Mouse (Mus musculus): ENCODE measurements around the gene Agbl4. TPM values are rescaled to one million over a fixed set of nuclear protein-coding genes. Genes with fewer than 3 reads are reported as not detected.
A peak's percentile ranks its signal among the peaks of the same experiment; 100 is the strongest.

The Agbl4 gene
- polyA plus RNA-seq, 1 experiment from 2014 or later: 2.7 TPM

DNA sequence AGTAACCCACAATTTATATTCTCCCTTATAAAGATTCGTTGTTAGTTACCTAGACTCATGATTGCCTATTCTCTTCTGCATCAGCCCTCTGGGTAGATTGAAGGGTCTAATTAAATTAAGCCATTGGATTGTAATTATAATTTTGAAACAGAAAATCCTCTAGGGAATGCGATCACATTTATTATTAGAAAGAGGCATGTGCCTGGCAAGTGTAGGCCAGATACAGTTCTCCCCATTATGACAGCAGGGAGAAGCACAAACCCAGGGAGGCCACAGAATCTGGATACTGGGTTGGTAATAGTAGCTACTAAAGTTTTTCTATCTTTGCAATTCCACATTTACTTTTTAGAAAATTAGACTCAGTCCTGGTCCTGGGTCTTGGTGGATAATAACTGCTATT, 887.2 kb downstream of the Agbl4 start:
- H3K36me3 ChIP-seq (ENCODE audit: control insufficient read depth, insufficient read depth): no peaks in the 10 kb centered on the region
- no peak overlapping the region for H3K4me2 ChIP-seq (ENCODE audit: low read length)
- H3K27me3 ChIP-seq (replicated peaks; ENCODE audit: control insufficient read depth, insufficient read depth, low read length): no peaks in the 10 kb centered on the region
- no peak overlapping the region for H3K4me3 ChIP-seq (replicated peaks; ENCODE audit: low read length)
- H3K9ac ChIP-seq (replicated peaks; ENCODE audit: low read depth, low read length): no peak overlapping the region
- no peaks in the 10 kb centered on the region for H3K4me1 ChIP-seq (replicated peaks; ENCODE audit: control insufficient read depth, insufficient read depth, low read length)
- H3K27ac ChIP-seq (ENCODE audit: low read length): no peak overlapping the region
- no peak for ATAC-seq
- no peaks in the 10 kb centered on the region for H3K9me3 ChIP-seq (ENCODE audit: control insufficient read depth, low read length)
- 62% methylated on average over 2 of the region's 2 CpGs for WGBS

DNA sequence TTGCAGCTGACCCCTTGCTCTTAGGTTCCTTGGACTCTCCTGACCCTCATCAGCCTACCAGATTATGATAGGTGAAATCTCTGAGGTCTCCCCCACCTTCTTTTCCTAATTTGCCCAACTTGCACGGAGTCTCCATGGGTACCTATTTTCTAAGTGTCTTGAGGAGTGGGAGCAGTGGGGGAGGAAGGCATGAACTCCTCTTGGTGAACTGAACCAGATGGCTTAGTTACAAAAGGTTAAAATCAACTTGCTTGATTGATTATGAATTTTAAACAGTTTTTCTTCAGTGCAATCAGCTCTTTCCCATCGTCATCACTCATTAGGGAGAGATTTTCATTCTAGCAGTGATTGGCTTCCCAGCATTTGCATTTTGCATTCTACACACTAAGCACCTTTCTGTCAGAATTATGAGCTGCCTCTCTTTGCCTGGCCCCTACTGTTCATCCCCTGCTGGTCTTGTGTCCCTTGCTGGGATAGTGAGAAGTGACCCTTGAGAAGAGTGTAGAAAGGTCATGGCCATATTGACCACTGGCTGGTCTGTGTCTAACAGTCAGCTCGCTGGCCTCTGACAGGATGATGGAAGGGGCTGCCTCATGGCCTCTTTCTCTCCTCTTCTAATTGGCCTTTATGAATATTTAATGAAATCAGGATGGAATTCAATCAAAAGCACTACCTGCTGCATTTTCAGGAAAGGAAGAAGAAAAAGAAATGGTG, 897.2 kb downstream of the Agbl4 start:
- no peak overlapping the region for H3K27ac ChIP-seq (ENCODE audit: low read length)
- ATAC-seq: no peak
- no peaks in the 10 kb centered on the region for H3K4me1 ChIP-seq (replicated peaks; ENCODE audit: control insufficient read depth, insufficient read depth, low read length)
- no peaks in the 10 kb centered on the region for H3K36me3 ChIP-seq (ENCODE audit: control insufficient read depth, insufficient read depth)
- no peaks in the 10 kb centered on the region for H3K27me3 ChIP-seq (replicated peaks; ENCODE audit: control insufficient read depth, insufficient read depth, low read length)
- WGBS: 55% methylated on average over 3 of the region's 3 CpGs
- no peak overlapping the region for H3K4me3 ChIP-seq (replicated peaks; ENCODE audit: low read length)
- no peak overlapping the region for H3K4me2 ChIP-seq (ENCODE audit: low read length)
- no peaks in the 10 kb centered on the region for H3K9me3 ChIP-seq (ENCODE audit: control insufficient read depth, low read length)
- no peak overlapping the region for H3K9ac ChIP-seq (replicated peaks; ENCODE audit: low read depth, low read length)

DNA sequence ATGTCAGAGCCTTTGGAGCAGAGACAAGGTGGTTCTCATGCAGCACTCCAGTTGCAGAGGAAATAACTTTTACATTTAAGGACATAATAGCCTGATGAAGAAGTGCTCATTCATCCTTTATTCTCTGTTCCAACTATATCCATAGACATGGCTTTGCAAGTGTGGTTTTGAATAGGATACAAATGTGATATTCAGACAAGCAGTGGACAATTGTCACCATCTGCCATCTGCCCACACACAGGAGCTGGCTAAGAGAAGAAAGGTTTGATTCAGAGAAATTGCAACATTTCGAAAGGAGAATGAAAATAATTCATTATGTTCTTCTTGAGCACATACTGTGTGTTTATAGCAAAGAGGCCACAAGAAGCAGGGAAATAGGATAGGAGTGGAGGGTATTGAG, 909.1 kb downstream of the Agbl4 start:
- Histone ChIP-seq H3K4me3 (replicated peaks; ENCODE audit: low read length) (no peak overlapping the region), H3K4me2 (ENCODE audit: low read length) (no peak overlapping the region), H3K27me3 (replicated peaks; ENCODE audit: control insufficient read depth, insufficient read depth, low read length) (no peaks in the 10 kb centered on the region), H3K27ac (ENCODE audit: low read length) (no peak overlapping the region), H3K4me1 (replicated peaks; ENCODE audit: control insufficient read depth, insufficient read depth, low read length) (peaks cover 3% of the 10 kb centered on the region; the same call in 1 of the 2 replicates), H3K9ac (replicated peaks; ENCODE audit: low read depth, low read length) (no peak overlapping the region), H3K9me3 (ENCODE audit: control insufficient read depth, low read length) (peaks cover 6% of the 10 kb centered on the region; the same call in 1 of the 2 replicates), H3K36me3 (ENCODE audit: control insufficient read depth, insufficient read depth) (no peaks in the 10 kb centered on the region)
- ATAC-seq: no peak
- WGBS: 72% methylated on average over 1 of the region's 1 CpGs

DNA sequence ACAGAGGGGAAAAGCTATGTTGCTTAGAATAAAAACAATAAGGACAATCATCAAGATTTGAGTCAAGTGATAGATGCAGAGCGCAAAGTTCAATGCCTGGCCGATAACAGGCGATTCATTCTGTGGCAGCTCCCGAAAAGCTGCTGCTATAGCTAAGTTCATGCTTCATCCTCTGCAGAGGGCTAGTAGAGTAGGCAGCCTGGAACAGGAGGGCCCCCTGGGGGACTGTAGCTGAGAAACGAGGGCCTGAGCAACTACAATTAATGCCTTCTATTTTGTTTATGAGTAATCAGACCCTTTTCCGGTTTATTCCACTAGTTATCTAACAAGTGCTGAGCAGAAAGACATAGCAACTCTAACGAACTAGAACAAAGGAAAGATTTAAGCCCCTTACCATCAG, 909.7 kb downstream of the Agbl4 start:
- H3K4me3 ChIP-seq (replicated peaks; ENCODE audit: low read length): no peak overlapping the region
- H3K27ac ChIP-seq (ENCODE audit: low read length): no peak overlapping the region
- H3K9me3 ChIP-seq (ENCODE audit: control insufficient read depth, low read length): peaks cover 6% of the 10 kb centered on the region; the same call in 1 of the 2 replicates
- H3K36me3 ChIP-seq (ENCODE audit: control insufficient read depth, insufficient read depth): no peaks in the 10 kb centered on the region
- no peak for ATAC-seq
- no peak overlapping the region for H3K4me2 ChIP-seq (ENCODE audit: low read length)
- no peaks in the 10 kb centered on the region for H3K27me3 ChIP-seq (replicated peaks; ENCODE audit: control insufficient read depth, insufficient read depth, low read length)
- WGBS: 38% methylated on average over 7 of the region's 7 CpGs
- H3K9ac ChIP-seq (replicated peaks; ENCODE audit: low read depth, low read length): no peak overlapping the region
- H3K4me1 ChIP-seq (replicated peaks; ENCODE audit: control insufficient read depth, insufficient read depth, low read length): peaks cover 3% of the 10 kb centered on the region; the same call in 1 of the 2 replicates

DNA sequence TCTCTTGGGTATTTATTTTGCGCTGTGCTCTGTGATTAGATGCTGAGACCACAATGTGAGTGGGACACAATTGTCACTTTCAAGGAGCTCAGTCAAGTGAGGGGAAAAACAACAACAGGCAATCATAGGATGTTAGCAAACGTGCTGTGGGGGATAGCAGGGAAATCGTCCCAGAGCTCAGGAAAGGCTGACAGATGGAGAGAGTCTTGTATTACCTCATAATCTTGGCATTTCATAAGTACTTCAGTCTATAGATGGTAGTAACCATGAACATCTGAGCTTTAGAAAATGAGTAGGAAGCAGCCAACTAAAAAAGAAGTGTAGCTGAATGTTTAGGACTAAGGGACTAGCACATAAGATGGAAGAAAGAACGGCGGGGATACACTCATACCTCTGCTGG, 910.2 kb downstream of the Agbl4 start:
- Histone ChIP-seq H3K36me3 (ENCODE audit: control insufficient read depth, insufficient read depth) (no peaks in the 10 kb centered on the region), H3K4me3 (replicated peaks; ENCODE audit: low read length) (no peak overlapping the region), H3K9me3 (ENCODE audit: control insufficient read depth, low read length) (peaks cover 6% of the 10 kb centered on the region; the same call in 1 of the 2 replicates), H3K9ac (replicated peaks; ENCODE audit: low read depth, low read length) (no peak overlapping the region), H3K4me1 (replicated peaks; ENCODE audit: control insufficient read depth, insufficient read depth, low read length) (peaks cover 3% of the 10 kb centered on the region; the same call in 1 of the 2 replicates), H3K4me2 (ENCODE audit: low read length) (no peak overlapping the region), H3K27ac (ENCODE audit: low read length) (no peak overlapping the region), H3K27me3 (replicated peaks; ENCODE audit: control insufficient read depth, insufficient read depth, low read length) (no peaks in the 10 kb centered on the region)
- 33% methylated on average over 5 of the region's 5 CpGs for WGBS
- peak; percentile 36; the same call in 1 of the 2 replicates for ATAC-seq

DNA sequence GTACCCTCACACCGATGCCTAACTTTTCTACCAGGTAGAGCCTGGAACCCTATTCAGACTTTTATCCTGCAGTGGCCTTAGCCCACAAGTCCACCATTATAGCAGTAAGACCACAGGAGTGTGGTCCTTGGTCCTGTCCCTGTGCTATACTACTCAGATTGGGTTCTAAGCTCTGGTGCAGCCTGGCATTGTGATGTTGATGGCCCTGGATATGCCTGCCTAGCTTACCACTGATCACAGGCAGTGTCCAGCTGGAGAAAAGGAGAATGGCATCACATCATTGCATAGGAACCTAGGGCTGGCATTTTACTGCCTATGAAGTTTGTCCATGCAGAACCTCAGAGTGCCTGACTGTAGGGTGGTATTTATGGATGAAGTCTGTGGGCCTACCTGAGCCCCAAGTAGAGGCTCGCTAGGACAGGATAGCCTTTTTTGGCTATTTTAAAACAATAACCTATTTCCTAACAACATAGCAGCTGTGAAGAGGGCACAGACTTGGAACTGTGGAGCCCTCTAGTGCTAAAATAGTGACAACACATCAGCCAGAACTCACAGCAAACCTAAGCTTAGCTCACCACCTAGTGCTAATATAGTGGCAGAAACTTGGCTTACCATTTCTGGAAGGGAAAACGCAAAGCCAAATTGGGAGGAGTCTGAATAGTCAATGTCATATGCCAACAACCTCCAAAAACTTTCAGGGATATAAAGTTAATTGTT, 911.3 kb downstream of the Agbl4 start:
- no peak overlapping the region for H3K4me3 ChIP-seq (replicated peaks; ENCODE audit: low read length)
- H3K36me3 ChIP-seq (ENCODE audit: control insufficient read depth, insufficient read depth): no peaks in the 10 kb centered on the region
- H3K9ac ChIP-seq (replicated peaks; ENCODE audit: low read depth, low read length): no peak overlapping the region
- no peak for ATAC-seq
- no peaks in the 10 kb centered on the region for H3K27me3 ChIP-seq (replicated peaks; ENCODE audit: control insufficient read depth, insufficient read depth, low read length)
- H3K27ac ChIP-seq (ENCODE audit: low read length): no peak overlapping the region
- peaks cover 3% of the 10 kb centered on the region; the same call in 1 of the 2 replicates for H3K4me1 ChIP-seq (replicated peaks; ENCODE audit: control insufficient read depth, insufficient read depth, low read length)
- peaks cover 6% of the 10 kb centered on the region; the same call in 1 of the 2 replicates for H3K9me3 ChIP-seq (ENCODE audit: control insufficient read depth, low read length)
- no peak overlapping the region for H3K4me2 ChIP-seq (ENCODE audit: low read length)
- WGBS: 66% methylated on average over 3 of the region's 3 CpGs

DNA sequence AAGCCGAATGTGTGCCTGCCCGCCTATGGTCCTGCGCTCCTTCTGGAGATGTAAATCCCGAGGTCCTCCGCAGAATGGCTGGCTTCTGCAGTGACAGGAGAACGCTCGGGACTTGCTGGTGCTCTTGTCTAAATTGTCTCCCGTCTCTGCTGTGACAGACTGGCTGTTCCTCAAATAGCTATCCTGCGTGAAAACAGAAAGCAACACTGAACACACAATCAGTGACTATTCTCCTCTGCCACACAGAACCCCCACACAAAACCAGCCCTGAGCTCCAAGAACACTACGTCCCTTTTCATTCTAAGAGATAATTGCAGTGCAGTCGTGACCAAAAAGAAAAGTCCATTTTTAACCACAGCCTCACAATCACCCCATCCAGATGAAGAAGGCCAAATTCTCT, 929.6 kb downstream of the Agbl4 start:
- no peaks in the 10 kb centered on the region for H3K36me3 ChIP-seq (ENCODE audit: control insufficient read depth, insufficient read depth)
- H3K4me1 ChIP-seq (replicated peaks; ENCODE audit: control insufficient read depth, insufficient read depth, low read length): no peaks in the 10 kb centered on the region
- H3K9me3 ChIP-seq (ENCODE audit: control insufficient read depth, low read length): no peaks in the 10 kb centered on the region
- no peak overlapping the region for H3K27ac ChIP-seq (ENCODE audit: low read length)
- H3K27me3 ChIP-seq (replicated peaks; ENCODE audit: control insufficient read depth, insufficient read depth, low read length): no peaks in the 10 kb centered on the region
- no peak overlapping the region for H3K9ac ChIP-seq (replicated peaks; ENCODE audit: low read depth, low read length)
- no peak overlapping the region for H3K4me2 ChIP-seq (ENCODE audit: low read length)
- no peak overlapping the region for H3K4me3 ChIP-seq (replicated peaks; ENCODE audit: low read length)
- 58% methylated on average over 11 of the region's 11 CpGs for WGBS
- no peak for ATAC-seq

GRCm38 (mm10) chr4:111327760-111328373, 930.4 kb downstream of the Agbl4 start:
- H3K4me3 ChIP-seq (replicated peaks; ENCODE audit: low read length): no peak overlapping the region
- H3K36me3 ChIP-seq (ENCODE audit: control insufficient read depth, insufficient read depth): no peaks in the 10 kb centered on the region
- H3K9me3 ChIP-seq (ENCODE audit: control insufficient read depth, low read length): no peaks in the 10 kb centered on the region
- H3K4me2 ChIP-seq (ENCODE audit: low read length): no peak overlapping the region
- 64% methylated on average over 11 of the region's 11 CpGs for WGBS
- no peaks in the 10 kb centered on the region for H3K4me1 ChIP-seq (replicated peaks; ENCODE audit: control insufficient read depth, insufficient read depth, low read length)
- ATAC-seq: peak; percentile 70; the same call in 1 of the 2 replicates
- no peaks in the 10 kb centered on the region for H3K27me3 ChIP-seq (replicated peaks; ENCODE audit: control insufficient read depth, insufficient read depth, low read length)
- no peak overlapping the region for H3K9ac ChIP-seq (replicated peaks; ENCODE audit: low read depth, low read length)
- H3K27ac ChIP-seq (ENCODE audit: low read length): no peak overlapping the region

GRCm38 (mm10) chr4:111329501-111329900, 932.0 kb downstream of the Agbl4 start:
- Histone ChIP-seq H3K9ac (replicated peaks; ENCODE audit: low read depth, low read length) (no peak overlapping the region), H3K4me3 (replicated peaks; ENCODE audit: low read length) (no peak overlapping the region), H3K4me2 (ENCODE audit: low read length) (no peak overlapping the region), H3K27me3 (replicated peaks; ENCODE audit: control insufficient read depth, insufficient read depth, low read length) (no peaks in the 10 kb centered on the region), H3K27ac (ENCODE audit: low read length) (no peak overlapping the region), H3K4me1 (replicated peaks; ENCODE audit: control insufficient read depth, insufficient read depth, low read length) (no peaks in the 10 kb centered on the region), H3K9me3 (ENCODE audit: control insufficient read depth, low read length) (no peaks in the 10 kb centered on the region), H3K36me3 (ENCODE audit: control insufficient read depth, insufficient read depth) (no peaks in the 10 kb centered on the region)
- no peak for ATAC-seq
- 79% methylated on average over 4 of the region's 4 CpGs for WGBS
